In genomic region chr6:100332479-100332878, GRCm38 (mm10) we compare ENCODE assay signal across 31 mouse cellular contexts. TPM values are rescaled to one million over a fixed set of nuclear protein-coding genes. Genes with fewer than 3 reads are reported as not detected.
A peak's percentile ranks its signal among the peaks of the same experiment; 100 is the strongest.
DNase-seq lines count a peak whose midpoint lies in the region; ATAC-seq and TF ChIP-seq lines count a peak whose summit lies in the region.
"Had no signal": no experiment of that assay in that cellular context is flagged by ENCODE, and none has a peak within 500 bp of the region (broad histone marks: within the 10 kb centered on the region; RNA-seq: fewer than 3 reads in every experiment).

No protein-coding gene starts in this region.

- no peak overlapping the region for H3K27ac ChIP-seq in kidney, adult 2 months (ENCODE audit: insufficient read depth, low read depth, low read length)
- no peak overlapping the region for H3K27ac ChIP-seq in midbrain, embryonic 11.5 days (ENCODE audit: low read depth, low read length)
- H3K27ac ChIP-seq in midbrain, postnatal 0 days (ENCODE audit: low read depth, low read length): no peak overlapping the region
- no peak overlapping the region for H3K27ac ChIP-seq in stomach, postnatal 0 days (replicated peaks)
- no peak overlapping the region for H3K27ac ChIP-seq in layer of hippocampus, adult 2 months
- H3K27ac ChIP-seq: embryonic facial prominence, embryonic 10.5 days; embryonic facial prominence, embryonic 13.5 days; forebrain, embryonic 12.5 days; forebrain, embryonic 15.5 days; heart, embryonic 15.5 days; hindbrain, embryonic 10.5 days; hindbrain, embryonic 13.5 days had no signal

- DNase-seq in kidney, adult 2 months: peak; percentile 27
- no peak for DNase-seq in kidney, adult 8-10 months
- peak; percentile 54 for DNase-seq in midbrain, embryonic 11.5 days (ENCODE audit: low spot score, missing footprints)
- DNase-seq in midbrain, postnatal 0 days (ENCODE audit: low spot score): no peak
- peak; percentile 45 for DNase-seq in NIH3T3 (ENCODE audit: low read depth)
- no peak for DNase-seq in stomach, postnatal 0 days (ENCODE audit: low spot score)
- no peak for DNase-seq in layer of hippocampus, adult 2 months (ENCODE audit: low spot score in 2 of 2)
- DNase-seq in left cerebral cortex, adult 11 months (ENCODE audit: low spot score): no peak
- DNase-seq: adrenal gland, postnatal 10 days; adrenal gland, postnatal 36 days; B cell, adult 2 months; cerebellum, adult 2 months; cerebellum, adult 9-11 months; cerebellum, postnatal 25 days; embryo, embryonic 11 days; gastrocnemius, postnatal 25 days; heart, adult 18-20 months; heart, postnatal 10 days; heart, postnatal 36 days had no signal

- TF ChIP-seq POLR2A in kidney, adult 2 months (IDR thresholded peaks at IDR 0.05; ENCODE audit: low read depth, low read length): no peak

- no peaks in the 10 kb centered on the region for H3K36me3 ChIP-seq in kidney, adult 2 months (ENCODE audit: control insufficient read depth, insufficient read depth, low read length)
- H3K36me3 ChIP-seq in midbrain, embryonic 11.5 days (ENCODE audit: control insufficient read depth, insufficient read depth, low read length): no peaks in the 10 kb centered on the region
- no peaks in the 10 kb centered on the region for H3K36me3 ChIP-seq in midbrain, postnatal 0 days (ENCODE audit: insufficient read depth, low read length)
- no peaks in the 10 kb centered on the region for H3K36me3 ChIP-seq in stomach, postnatal 0 days (ENCODE audit: control insufficient read depth, insufficient read depth, low read length)
- H3K36me3 ChIP-seq: embryonic facial prominence, embryonic 10.5 days; embryonic facial prominence, embryonic 13.5 days; forebrain, embryonic 12.5 days; forebrain, embryonic 15.5 days; G1E; heart, embryonic 12.5 days; heart, embryonic 15.5 days; hindbrain, embryonic 10.5 days; hindbrain, embryonic 13.5 days had no signal

- no peaks in the 10 kb centered on the region for H3K27me3 ChIP-seq in kidney, adult 2 months (replicated peaks; ENCODE audit: control insufficient read depth, insufficient read depth, low read length)
- H3K27me3 ChIP-seq in midbrain, embryonic 11.5 days (ENCODE audit: control insufficient read depth, insufficient read depth, low read length): peaks cover 17% of the 10 kb centered on the region
- H3K27me3 ChIP-seq in midbrain, postnatal 0 days (ENCODE audit: insufficient read depth, low read length): peaks cover 6% of the 10 kb centered on the region; the same call in 1 of the 2 replicates
- H3K27me3 ChIP-seq in stomach, postnatal 0 days (ENCODE audit: control insufficient read depth, insufficient read depth, low read length): no peaks in the 10 kb centered on the region
- H3K27me3 ChIP-seq: CH12.LX had no signal

- no peak overlapping the region for H3K4me3 ChIP-seq in kidney, adult 2 months (ENCODE audit: insufficient read depth, low read depth, low read length)
- no peak overlapping the region for H3K4me3 ChIP-seq in midbrain, embryonic 11.5 days (ENCODE audit: low read depth, low read length)
- H3K4me3 ChIP-seq in midbrain, postnatal 0 days (ENCODE audit: low read depth, low read length): no peak overlapping the region
- H3K4me3 ChIP-seq in stomach, postnatal 0 days (ENCODE audit: low read depth, low read length): no peak overlapping the region
- H3K4me3 ChIP-seq in layer of hippocampus, adult 2 months: no peak overlapping the region
- H3K4me3 ChIP-seq: embryonic facial prominence, embryonic 10.5 days; embryonic facial prominence, embryonic 13.5 days; erythroblast, embryonic 14.5 days; forebrain, embryonic 12.5 days; forebrain, embryonic 15.5 days; heart, embryonic 12.5 days; heart, embryonic 15.5 days; hindbrain, embryonic 10.5 days; hindbrain, embryonic 13.5 days had no signal

- H3K4me1 ChIP-seq in kidney, adult 2 months (ENCODE audit: control insufficient read depth, insufficient read depth, low read length): peaks cover 3% of the 10 kb centered on the region; the same call in 1 of the 2 replicates
- peaks cover 24% of the 10 kb centered on the region for H3K4me1 ChIP-seq in midbrain, embryonic 11.5 days (ENCODE audit: control insufficient read depth, insufficient read depth, low read length)
- H3K4me1 ChIP-seq in midbrain, postnatal 0 days (ENCODE audit: insufficient read depth, low read length): no peaks in the 10 kb centered on the region; the same call in 1 of the 2 replicates
- H3K4me1 ChIP-seq in stomach, postnatal 0 days (replicated peaks; ENCODE audit: control insufficient read depth, insufficient read depth): peaks cover 3% of the 10 kb centered on the region; the same call in 1 of the 2 replicates

- 63% methylated on average over 4 of the region's 4 CpGs for WGBS in kidney, adult 2 months
- WGBS in midbrain, embryonic 11.5 days: 73% methylated on average over 4 of the region's 4 CpGs
- WGBS in midbrain, postnatal 0 days: 81% methylated on average over 4 of the region's 4 CpGs
- whole genome bisulfite sequencing in stomach, postnatal 0 days: 79% methylated on average over 4 of the region's 4 CpGs

- H3K4me2 ChIP-seq in midbrain, embryonic 11.5 days: no peak overlapping the region
- no peak overlapping the region for H3K4me2 ChIP-seq in midbrain, postnatal 0 days (ENCODE audit: low read depth, low read length, poor library complexity, severe bottlenecking)
- no peak overlapping the region for H3K4me2 ChIP-seq in stomach, postnatal 0 days (replicated peaks; ENCODE audit: low read depth)
- H3K4me2 ChIP-seq: embryonic facial prominence, embryonic 13.5 days; forebrain, embryonic 12.5 days; forebrain, embryonic 15.5 days; heart, embryonic 12.5 days; heart, embryonic 15.5 days; hindbrain, embryonic 13.5 days had no signal

- no peak for ATAC-seq in midbrain, embryonic 11.5 days (ENCODE audit: low FRiP score)
- ATAC-seq in midbrain, postnatal 0 days (ENCODE audit: low FRiP score): no peak
- peak; percentile 50; the same call in 1 of the 2 replicates for ATAC-seq in stomach, postnatal 0 days (ENCODE audit: low FRiP score, low TSS enrichment)
- ATAC-seq: forebrain, embryonic 15.5 days; hindbrain, embryonic 16.5 days had no signal

- no peaks in the 10 kb centered on the region for H3K9me3 ChIP-seq in midbrain, embryonic 11.5 days (ENCODE audit: control insufficient read depth, low read length)
- H3K9me3 ChIP-seq in midbrain, postnatal 0 days (ENCODE audit: low read length): no peaks in the 10 kb centered on the region
- no peaks in the 10 kb centered on the region for H3K9me3 ChIP-seq in stomach, postnatal 0 days (ENCODE audit: control insufficient read depth, low read length)
- H3K9me3 ChIP-seq: embryonic facial prominence, embryonic 10.5 days; embryonic facial prominence, embryonic 13.5 days; forebrain, embryonic 12.5 days; forebrain, embryonic 15.5 days; heart, embryonic 15.5 days; hindbrain, embryonic 10.5 days; hindbrain, embryonic 13.5 days had no signal

- no peak overlapping the region for H3K9ac ChIP-seq in midbrain, embryonic 11.5 days (ENCODE audit: low read length)
- no peak overlapping the region for H3K9ac ChIP-seq in midbrain, postnatal 0 days (replicated peaks; ENCODE audit: low read length, poor library complexity, severe bottlenecking)
- no peak overlapping the region for H3K9ac ChIP-seq in stomach, postnatal 0 days (ENCODE audit: low read length)
- H3K9ac ChIP-seq: embryonic facial prominence, embryonic 13.5 days; forebrain, embryonic 12.5 days; forebrain, embryonic 15.5 days; heart, embryonic 12.5 days; heart, embryonic 15.5 days; hindbrain, embryonic 13.5 days had no signal

- TF ChIP-seq CTCF in kidney, adult 2 months (conservative IDR thresholded peaks at IDR 0.05; ENCODE audit: insufficient read depth, insufficient read length, low read depth, low read length): no peak
- no peak for TF ChIP-seq CTCF in midbrain, postnatal 0 days (IDR thresholded peaks at IDR 0.05)
- no peak for TF ChIP-seq CTCF in stomach, postnatal 0 days (IDR thresholded peaks at IDR 0.05; ENCODE audit: low read depth)
- TF ChIP-seq CTCF in layer of hippocampus, adult 2 months (conservative IDR thresholded peaks at IDR 0.05): no peak

- TF ChIP-seq EP300 in stomach, postnatal 0 days (optimal IDR thresholded peaks at IDR 0.05): no peak

RNA-seq across cellular contexts. Expression of gene Rybp, which starts 45.2 kb away (rescaled TPM):
- 19.4 and 23.0 TPM in 2 replicates for polyA plus RNA-seq in kidney, adult 2 months (2012; rRNA removed)
- polyA plus RNA-seq in midbrain, embryonic 11.5 days (2014; fragmentation: Nextera tagmentation; extraction: Ambion mirVana): 10.0 and 10.3 TPM in 2 replicates
- 36.0 and 42.1 TPM in 2 replicates for total RNA-seq in midbrain, postnatal 0 days (2014; rRNA removed)
- polyA plus RNA-seq in midbrain, postnatal 0 days (2015; fragmentation: Nextera tagmentation; extraction: Ambion mirVana): 20.9 and 29.6 TPM in 2 replicates
- polyA plus RNA-seq in stomach, postnatal 0 days (2015; fragmentation: Nextera tagmentation; extraction: Ambion mirVana): 10.4 and 12.7 TPM in 2 replicates
- total RNA-seq in layer of hippocampus, adult 2 months (2021): 10 to 100 TPM; 51.9 to 53.9 TPM

Comparison
In these comparisons a context has a peak if more than half of its experiments do, and no peak if none do; other contexts are left out.
1. DNase-seq: peak in kidney, adult 2 months (single experiment), midbrain, embryonic 11.5 days (single experiment) and NIH3T3 (single experiment); none in kidney, adult 8-10 months (0 of 2), midbrain, postnatal 0 days (single experiment), stomach, postnatal 0 days (single experiment), layer of hippocampus, adult 2 months (0 of 2) and left cerebral cortex, adult 11 months (single experiment).